Mouse (Mus musculus): Measurements from ENCODE around the gene Strn4. TPM values are rescaled to one million over a fixed set of nuclear protein-coding genes. Genes with fewer than 3 reads are reported as not detected.

The Strn4 gene
- total RNA-seq, 2 experiments from 2014 or later = 223 to 229 TPM

- no peak for DNase-seq
- intact Hi-C loops (cut with DNase I) = loop anchor here (5.0 kb wide), 1 partner anchor 68 kb away; no protein-coding TSS in a partner anchor
Measured at GRCm38 (mm10) chr7:16810399-16810919, 5.2 kb upstream of the Strn4 start.

GRCm38 (mm10) chr7:16810920-16811648 is 4.6 kb upstream of the Strn4 start:
- peak; percentile 46 for DNase-seq
- intact Hi-C loops (cut with DNase I) = loop anchor here (5.0 kb wide), 1 partner anchor 69 kb away; no protein-coding TSS in a partner anchor

- no peak for DNase-seq
- intact Hi-C loops (cut with DNase I) = loop anchor here (5.0 kb wide), 1 partner anchor 69 kb away; no protein-coding TSS in a partner anchor
Measured at GRCm38 (mm10) chr7:16811649-16812070, 4.0 kb upstream of the Strn4 start.

- DNase-seq = no peak
- intact Hi-C loops (cut with DNase I) = loop anchor here (5.0 kb wide), 1 partner anchor 70 kb away; no protein-coding TSS in a partner anchor
Measured at GRCm38 (mm10) chr7:16812505-16812904, 3.2 kb upstream of the Strn4 start.

- peak; percentile 89 for DNase-seq
- intact Hi-C loops (cut with DNase I) = no loop called here
Measured at GRCm38 (mm10) chr7:16816078-16816474, 387 bp downstream of the Strn4 start.

- intact Hi-C loops (cut with DNase I) = no loop called here
- DNase-seq = peak; percentile 54
Measured at GRCm38 (mm10) chr7:16816475-16817122, 910 bp downstream of the Strn4 start, which contains the start of gene Fkrp. Gene Fkrp (minus strand): TSS chr7:16816732.

GRCm38 (mm10) chr7:16817693-16818092 is 2.0 kb downstream of the Strn4 start:
- DNase-seq = no peak
- intact Hi-C loops (cut with DNase I) = no loop called here

- intact Hi-C loops (cut with DNase I) = no loop called here
- no peak for DNase-seq
Measured at GRCm38 (mm10) chr7:16819794-16820193, 4.1 kb downstream of the Strn4 start.

GRCm38 (mm10) chr7:16820271-16820763 is 4.6 kb downstream of the Strn4 start:
- intact Hi-C loops (cut with DNase I) = no loop called here
- DNase-seq = no peak

- intact Hi-C loops (cut with DNase I) = no loop called here
- no peak for DNase-seq
Measured at GRCm38 (mm10) chr7:16821091-16821490, 5.4 kb downstream of the Strn4 start.

GRCm38 (mm10) chr7:16821669-16822101 is 6.0 kb downstream of the Strn4 start:
- intact Hi-C loops (cut with DNase I) = no loop called here
- DNase-seq = no peak

GRCm38 (mm10) chr7:16823734-16824133 is 8.0 kb downstream of the Strn4 start:
- intact Hi-C loops (cut with DNase I) = no loop called here
- no peak for DNase-seq

GRCm38 (mm10) chr7:16825785-16826184 is 10.1 kb downstream of the Strn4 start:
- no peak for DNase-seq
- intact Hi-C loops (cut with DNase I) = no loop called here

GRCm38 (mm10) chr7:16826571-16826970 is 10.9 kb downstream of the Strn4 start:
- intact Hi-C loops (cut with DNase I) = no loop called here
- no peak for DNase-seq

GRCm38 (mm10) chr7:16827274-16827673 is 11.6 kb downstream of the Strn4 start:
- intact Hi-C loops (cut with DNase I) = no loop called here
- DNase-seq = no peak

- intact Hi-C loops (cut with DNase I) = no loop called here
- no peak for DNase-seq
Measured at GRCm38 (mm10) chr7:16830449-16830848, 14.8 kb downstream of the Strn4 start.

GRCm38 (mm10) chr7:16837916-16838803 is 22.5 kb downstream of the Strn4 start:
- DNase-seq = no peak
- intact Hi-C loops (cut with DNase I) = no loop called here

- intact Hi-C loops (cut with DNase I) = no loop called here
- no peak for DNase-seq
Measured at GRCm38 (mm10) chr7:16838804-16839426, 23.2 kb downstream of the Strn4 start.

GRCm38 (mm10) chr7:16839427-16840108 is 23.9 kb downstream of the Strn4 start:
- DNase-seq = no peak
- intact Hi-C loops (cut with DNase I) = no loop called here
